Mouse (Mus musculus) layer of hippocampus, postnatal 14 days (tissue): ENCODE measurements around the gene Dcaf6. TPM values are rescaled to one million over a fixed set of nuclear protein-coding genes. Genes with fewer than 3 reads are reported as not detected.
"Not testable (repeated sequence)": the region's sequence is repeated elsewhere in the genome, so short reads cannot be mapped to it uniquely, and the experiment has no call there.

Source experiments
- DNase-seq, 2 experiments: peaks; one replicate each; pipeline ENCODE4 v3.0.0; 2021 to 2022; ENCODE audit warnings: low spot score in 2 of 2, mixed read lengths in 1 of 2
- total RNA-seq, 2 experiments: library from RNA; stranded (reverse); gene quantifications; 2 replicates each; pipeline ENCODE4 v1.2.3; 2021

Gene Dcaf6
- total RNA-seq, 2 experiments from 2014 or later = 78.1 to 91.7 TPM

GRCm38 (mm10) chr1:165432883-165433282, 27.4 kb downstream of the Dcaf6 start:
- DNase-seq = no peak

GRCm38 (mm10) chr1:165426254-165426653, 34.0 kb downstream of the Dcaf6 start:
- no peak for DNase-seq

- no peak for DNase-seq
Observed at GRCm38 (mm10) chr1:165421357-165421915, 38.8 kb downstream of the Dcaf6 start.

GRCm38 (mm10) chr1:165396401-165396805, 63.9 kb downstream of the Dcaf6 start:
- DNase-seq = no peak

- no peak for DNase-seq
Observed at GRCm38 (mm10) chr1:165395940-165396339, 64.3 kb downstream of the Dcaf6 start.

GRCm38 (mm10) chr1:165394836-165395235, 65.4 kb downstream of the Dcaf6 start:
- DNase-seq = no peak

- no peak for DNase-seq
Observed at GRCm38 (mm10) chr1:165393033-165393432, 67.2 kb downstream of the Dcaf6 start.

- DNase-seq = no peak
Observed at GRCm38 (mm10) chr1:165388716-165389115, 71.6 kb downstream of the Dcaf6 start.

GRCm38 (mm10) chr1:165386525-165386923, 73.8 kb downstream of the Dcaf6 start:
- DNase-seq = no peak

GRCm38 (mm10) chr1:165385810-165386524, 74.3 kb downstream of the Dcaf6 start:
- peak in 1 of 2 experiments; percentile 10 for DNase-seq

GRCm38 (mm10) chr1:165373839-165374238, 86.4 kb downstream of the Dcaf6 start:
- no peak for DNase-seq

GRCm38 (mm10) chr1:165370990-165371389, 89.3 kb downstream of the Dcaf6 start:
- DNase-seq = no peak

- DNase-seq = no peak
Observed at GRCm38 (mm10) chr1:165365057-165365456, 95.2 kb downstream of the Dcaf6 start.

- DNase-seq = no peak
Observed at GRCm38 (mm10) chr1:165363271-165363670, 97.0 kb downstream of the Dcaf6 start.

- no peak for DNase-seq
Observed at GRCm38 (mm10) chr1:165356347-165356746, 103.9 kb downstream of the Dcaf6 start.

- DNase-seq = no peak
Observed at GRCm38 (mm10) chr1:165348627-165349026, 111.6 kb downstream of the Dcaf6 start.

GRCm38 (mm10) chr1:165344453-165344852, 115.8 kb downstream of the Dcaf6 start:
- DNase-seq = no peak

- DNase-seq = peak in 1 of 2 experiments; percentile 54
Observed at GRCm38 (mm10) chr1:165342126-165342525, 118.1 kb downstream of the Dcaf6 start.

GRCm38 (mm10) chr1:165332797-165333196, 127.5 kb downstream of the Dcaf6 start:
- no peak for DNase-seq

- DNase-seq = no peak
Observed at GRCm38 (mm10) chr1:165330859-165331258, 129.4 kb downstream of the Dcaf6 start.

GRCm38 (mm10) chr1:165328384-165329289, 131.6 kb downstream of the Dcaf6 start:
- not testable (repeated sequence) for DNase-seq

- no peak for DNase-seq
Observed at GRCm38 (mm10) chr1:165327831-165328230, 132.4 kb downstream of the Dcaf6 start.
